Mouse (Mus musculus) intestine, embryonic 14.5 days (tissue): ENCODE data around the gene Gabpa. TPM values are rescaled to one million over a fixed set of nuclear protein-coding genes. Genes with fewer than 3 reads are reported as not detected.

Experiments
- ATAC-seq: fragments of 200-750 bp; cut with Nextera tagmentation; replicated peaks from 2 replicates; pipeline ENCODE4 v1.8.0; 2017; ENCODE audit warnings: low read depth, moderate number of reproducible peaks, moderate TSS enrichment, moderate library complexity; ENCODE audit not compliant: low FRiP score, low TSS enrichment
- DNase-seq: peaks from one replicate; pipeline ENCODE4 v3.0.0-alpha.2; 2018; ENCODE audit warnings: low spot score
- H3K27ac ChIP-seq: fragments of 300-500 bp; sonication (generic); 2 replicates; pipeline ENCODE4 v1.5.1; 2014; ENCODE audit warnings: low read depth, mild to moderate bottlenecking, control low read depth
- H3K27me3 ChIP-seq: fragments of 300-500 bp; sonication (generic); replicated peaks from 2 replicates; pipeline ENCODE4 v1.6.1; 2014; ENCODE audit warnings: low read length, control low read depth; ENCODE audit not compliant: control insufficient read depth, insufficient read depth
- H3K36me3 ChIP-seq: fragments of 300-500 bp; sonication (generic); 2 replicates; pipeline ENCODE4 v1.6.1; 2014; ENCODE audit warnings: low read length, control low read depth; ENCODE audit not compliant: control insufficient read depth, insufficient read depth
- H3K4me1 ChIP-seq: fragments of 300-500 bp; sonication (generic); replicated peaks from 2 replicates; pipeline ENCODE4 v1.6.1; 2014; ENCODE audit warnings: low read length, control low read depth, mixed read lengths; ENCODE audit not compliant: control insufficient read depth, insufficient read depth
- H3K4me2 ChIP-seq: fragments of 300-500 bp; sonication (generic); 2 replicates; pipeline ENCODE4 v1.6.1; 2014; ENCODE audit warnings: low read length
- H3K4me3 ChIP-seq: fragments of 300-500 bp; sonication (generic); 2 replicates; pipeline ENCODE4 v1.5.1; 2014; ENCODE audit warnings: low read depth, low read length, control low read depth, mixed read lengths
- H3K9ac ChIP-seq: fragments of 300-500 bp; sonication (generic); 2 replicates; pipeline ENCODE4 v1.6.1; 2014; ENCODE audit warnings: mild to moderate bottlenecking, low read length
- H3K9me3 ChIP-seq: fragments of 300-500 bp; sonication (generic); 2 replicates; pipeline ENCODE4 v1.6.1; 2016; ENCODE audit warnings: low read length, control low read depth; ENCODE audit not compliant: control insufficient read depth
- WGBS: fragments of 180-500 bp; shearing (Covaris S2); extraction: QIAGEN DNeasy Blood & Tissue Kit; methylation state at CpG from one replicate; pipeline ENCODE4 v1.1.7; 2014; 5-methylcytosine and 5-hydroxymethylcytosine counted together
- polyA plus RNA-seq: library from polyadenylated mRNA; unstranded; fragments of >200 nt; fragmentation: Nextera tagmentation; extraction: Ambion mirVana; gene quantifications from 2 replicates; pipeline ENCODE4 v1.2.1, GENCODE M21; 2014

The Gabpa gene
- polyA plus RNA-seq, 1 experiment from 2014 or later = 31.9 TPM

- Histone ChIP-seq H3K9ac (no peak overlapping the region), H3K4me3 (no peak overlapping the region), H3K36me3 (no peaks in the 10 kb centered on the region), H3K27ac (no peak overlapping the region), H3K4me1 (no peaks in the 10 kb centered on the region), H3K9me3 (no peaks in the 10 kb centered on the region), H3K4me2 (no peak overlapping the region), H3K27me3 (no peaks in the 10 kb centered on the region)
- DNase-seq (no peak), ATAC-seq (no peak)
- WGBS = 89% methylated on average over 8 of the region's 8 CpGs
These were observed 76.9 kb downstream of the Gabpa start for GRCm38 (mm10) chr16:84911477-84912165.

Other genes starting within 250 kb of the Gabpa start
- 44.7 and 45.6 TPM in 2 replicates for gene Mrpl39, start 99.2 kb upstream of the Gabpa start, polyA plus RNA-seq
- 5.5 TPM in 2 replicates for gene Jam2, start 60.8 kb upstream of the Gabpa start, polyA plus RNA-seq
- gene Atp5j, start 700 bp downstream of the Gabpa start, polyA plus RNA-seq = 917 and 1,004 TPM in 2 replicates